Mouse (Mus musculus): Measurements from ENCODE around the gene Smim6.

The Smim6 gene

DNA sequence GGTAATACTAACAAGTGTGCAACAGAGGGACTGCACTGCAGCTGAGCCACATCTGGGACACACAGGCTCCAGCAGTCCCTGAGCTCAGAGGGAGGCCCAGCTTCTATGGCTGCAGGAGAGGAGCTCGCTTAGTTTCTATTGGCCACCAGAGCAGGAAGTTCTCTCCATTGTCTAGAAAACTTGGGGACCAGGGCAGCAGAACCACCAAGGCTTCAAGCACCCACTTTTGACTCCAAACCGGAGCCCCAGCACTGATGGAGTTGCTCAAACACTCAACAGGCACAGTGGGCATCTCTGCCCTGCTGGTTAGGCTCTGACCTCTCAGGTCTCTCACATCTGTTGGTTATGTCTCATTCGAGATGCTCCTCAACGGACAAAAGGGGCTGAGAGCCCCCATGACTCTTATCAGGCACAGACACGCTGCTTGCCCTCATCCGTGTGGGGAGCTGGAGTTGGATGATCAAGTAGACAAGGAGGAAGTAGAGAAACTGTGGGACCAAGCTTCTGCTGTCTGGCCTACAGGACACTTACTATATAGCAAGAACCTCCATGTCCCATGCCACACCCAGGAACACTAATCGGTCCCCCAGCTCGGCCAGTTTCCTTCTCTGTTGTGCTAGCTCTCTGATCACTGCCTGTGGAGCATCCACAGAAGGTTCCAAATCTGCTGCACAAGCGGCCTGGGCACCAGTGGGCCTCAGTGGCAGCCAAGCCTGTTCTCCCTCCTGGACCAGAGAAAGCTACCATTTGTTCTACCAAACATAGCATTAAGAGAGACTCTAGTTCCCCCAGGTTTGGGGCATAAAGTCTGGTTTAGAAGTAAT, 10.3 kb upstream of the Smim6 start:
- no peak for DNase-seq

DNA sequence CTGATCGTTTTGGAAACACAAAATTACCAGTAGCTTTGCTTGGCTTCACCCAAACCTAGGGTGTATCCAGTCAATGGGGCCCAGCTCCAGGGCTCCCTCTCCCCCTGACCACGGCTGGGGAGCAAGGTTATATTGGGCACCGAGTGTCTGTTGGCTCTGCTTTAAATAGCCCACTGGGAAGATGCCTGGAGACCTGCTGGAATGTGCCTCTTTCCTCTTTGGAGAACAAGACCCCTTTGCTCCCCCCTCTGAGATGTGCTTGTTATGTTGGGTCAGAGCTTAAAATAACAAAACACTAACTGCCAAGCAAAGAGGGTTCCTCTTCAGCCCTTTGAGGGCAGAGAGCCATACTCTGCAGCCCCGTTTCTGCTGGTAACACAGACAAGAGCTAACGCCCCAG, 9.6 kb upstream of the Smim6 start:
- DNase-seq = no peak

DNA sequence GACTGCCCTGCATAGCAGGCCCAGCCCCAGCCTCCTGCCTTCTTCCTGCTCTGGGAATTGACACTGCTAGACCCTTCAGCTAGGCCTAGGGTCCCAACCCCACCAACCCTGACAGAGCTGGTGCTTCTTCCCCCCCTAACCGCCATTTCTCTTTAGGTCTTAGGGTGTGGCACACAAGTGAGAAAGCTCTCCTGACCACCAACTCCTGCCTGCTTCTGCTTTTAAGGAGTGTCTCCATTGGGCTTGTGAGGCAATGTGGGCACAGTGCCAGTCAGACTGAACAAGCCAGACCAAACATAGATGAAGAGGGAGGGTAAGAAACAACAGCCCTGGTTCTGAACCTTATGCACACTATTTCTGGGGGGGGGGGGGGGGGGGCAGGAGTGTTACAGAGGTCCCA, 9.0 kb upstream of the Smim6 start:
- DNase-seq = no peak

GRCm38 (mm10) chr11:115903384-115904230, 8.2 kb upstream of the Smim6 start:
- no peak for DNase-seq

- no peak for DNase-seq
These were observed 7.4 kb upstream of the Smim6 start for GRCm38 (mm10) chr11:115904231-115904955.

DNA sequence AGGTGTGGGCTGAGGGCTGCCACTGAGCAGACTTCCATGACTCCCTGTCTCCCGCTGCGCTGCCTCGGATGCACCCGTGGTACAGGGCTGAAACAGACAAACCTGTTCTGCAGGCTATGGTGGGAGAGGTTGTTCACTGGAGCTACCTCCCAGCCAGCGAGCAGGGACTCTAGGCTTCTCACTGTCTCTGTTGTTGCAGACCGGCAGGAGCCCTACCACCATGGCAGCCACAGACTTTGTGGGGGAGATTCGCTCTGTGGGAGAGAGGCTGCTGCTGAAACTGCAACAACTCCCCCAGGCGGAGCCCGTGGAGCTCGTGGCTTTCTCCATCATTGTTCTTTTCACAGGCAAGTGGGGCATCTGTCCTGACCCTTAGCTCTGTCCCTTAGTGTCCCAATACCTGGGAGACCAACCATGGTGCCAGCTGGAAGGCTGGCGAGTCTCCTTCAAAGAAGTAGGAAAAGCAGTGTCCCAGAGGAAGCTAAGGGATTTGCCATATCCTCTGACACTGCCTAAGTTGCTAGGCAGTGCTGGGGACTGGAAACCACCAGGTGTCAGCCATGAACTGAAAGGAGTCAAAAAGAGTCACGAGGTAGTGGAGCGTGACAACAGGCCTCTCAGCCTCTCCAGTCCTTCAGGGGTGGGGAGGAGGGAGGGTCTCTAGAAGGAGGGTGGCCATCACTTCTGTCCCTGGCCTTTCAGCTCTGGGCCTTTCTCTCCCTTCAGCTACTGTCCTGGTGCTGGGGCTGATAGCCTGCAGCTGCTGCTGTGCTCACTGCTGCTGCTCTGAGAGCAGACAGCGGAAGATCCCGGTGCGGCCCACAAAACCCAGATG, 6.6 kb upstream of the Smim6 start:
- DNase-seq = no peak

- DNase-seq = no peak
These were observed 5.7 kb upstream of the Smim6 start for GRCm38 (mm10) chr11:115906116-115906515.

DNA sequence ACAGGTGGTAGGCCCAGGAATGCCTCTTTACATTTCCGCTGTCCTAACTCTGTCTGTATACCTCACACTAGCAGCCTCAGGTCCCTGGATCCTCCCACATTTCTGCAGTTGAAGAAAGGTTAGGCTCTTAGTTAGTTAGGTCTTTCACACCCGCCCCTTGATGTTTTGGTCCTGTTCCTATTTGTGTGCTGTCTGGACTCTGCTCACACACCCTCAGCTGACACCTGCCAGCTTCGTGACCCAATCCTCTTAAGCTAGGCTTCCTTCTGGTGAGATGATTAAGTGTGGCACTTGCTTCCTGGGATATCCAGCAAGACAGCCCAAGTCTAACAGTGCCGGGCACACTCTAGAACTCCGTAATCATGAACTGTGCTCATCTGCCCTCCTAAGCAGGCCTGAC, 5.3 kb upstream of the Smim6 start:
- no peak for DNase-seq

- DNase-seq = no peak
These were observed 669 bp upstream of the Smim6 start for GRCm38 (mm10) chr11:115911134-115911561.

DNA sequence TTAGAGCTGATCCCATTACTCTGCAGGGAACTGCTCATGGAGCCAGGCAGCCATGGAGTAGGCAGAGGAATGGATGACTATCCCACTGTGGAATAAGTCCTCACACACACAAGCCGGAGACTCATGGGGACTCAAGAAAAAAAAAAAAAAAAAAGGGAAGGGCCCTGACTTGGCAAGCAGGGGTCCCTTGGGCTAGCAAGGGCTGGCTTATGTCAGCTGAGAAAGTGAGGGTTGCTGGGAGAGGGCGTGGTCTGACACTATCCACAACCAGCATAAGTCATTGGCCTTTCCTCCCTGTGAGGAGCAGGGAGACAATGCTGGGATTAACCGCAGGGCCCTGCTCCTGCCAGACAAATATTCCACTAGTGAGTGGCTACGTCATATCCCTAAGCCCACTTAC, 4.8 kb downstream of the Smim6 start:
- no peak for DNase-seq

DNA sequence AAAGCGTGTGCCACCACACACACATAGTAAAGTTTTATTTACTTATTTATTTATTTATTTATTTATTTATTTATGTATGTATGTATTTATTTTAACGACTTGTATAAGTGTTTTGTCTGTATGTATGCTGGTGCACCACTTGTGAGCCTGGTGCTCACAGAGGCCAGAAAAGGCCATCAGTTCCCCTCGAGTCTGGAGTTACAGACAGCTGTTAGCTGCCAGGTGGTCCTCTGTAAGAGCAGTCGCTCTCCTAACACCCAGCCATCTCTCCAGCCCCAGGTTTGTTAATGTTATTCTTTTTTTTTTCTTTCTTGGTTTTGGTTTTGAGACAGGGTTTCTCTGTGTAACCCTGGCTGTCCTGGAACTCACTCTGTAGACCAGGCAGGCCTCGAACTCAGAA, 6.8 kb downstream of the Smim6 start:
- DNase-seq = no peak

GRCm38 (mm10) chr11:115919073-115919472, 7.3 kb downstream of the Smim6 start:
- no peak for DNase-seq

DNA sequence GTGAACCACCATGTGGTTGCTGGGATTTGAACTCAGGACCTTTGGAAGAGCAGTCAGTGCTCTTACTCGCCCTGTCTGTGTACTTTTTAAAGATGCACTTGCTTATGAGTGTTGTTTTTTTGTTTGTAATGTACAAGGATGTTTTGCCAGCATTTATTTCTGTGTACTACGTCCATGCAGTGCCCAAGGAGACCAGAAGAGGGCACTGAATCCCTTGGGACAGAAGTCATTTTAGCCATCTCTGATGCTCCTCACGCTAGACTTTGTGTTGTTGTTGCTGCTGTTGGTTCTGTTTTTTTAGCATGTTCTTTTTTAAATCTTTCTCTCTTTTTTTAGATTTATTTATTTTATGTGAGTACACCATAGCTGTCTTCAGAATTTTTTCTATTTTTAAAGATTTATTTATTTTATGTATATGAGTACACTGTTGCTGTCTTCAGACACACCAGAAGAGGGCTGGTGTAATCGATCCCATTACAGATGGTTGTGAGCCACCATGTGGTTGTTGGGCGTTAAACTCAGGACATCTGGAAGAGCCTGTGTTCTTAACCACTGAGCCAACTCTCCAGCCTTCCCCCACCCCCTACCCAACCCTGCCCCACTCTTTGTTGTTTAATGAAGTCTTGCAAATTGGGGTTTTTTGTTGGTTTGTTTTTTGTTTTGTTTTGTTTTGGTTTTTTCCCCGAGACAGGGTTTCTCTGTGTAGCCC, 8.4 kb downstream of the Smim6 start:
- peak; percentile 56 for DNase-seq

DNA sequence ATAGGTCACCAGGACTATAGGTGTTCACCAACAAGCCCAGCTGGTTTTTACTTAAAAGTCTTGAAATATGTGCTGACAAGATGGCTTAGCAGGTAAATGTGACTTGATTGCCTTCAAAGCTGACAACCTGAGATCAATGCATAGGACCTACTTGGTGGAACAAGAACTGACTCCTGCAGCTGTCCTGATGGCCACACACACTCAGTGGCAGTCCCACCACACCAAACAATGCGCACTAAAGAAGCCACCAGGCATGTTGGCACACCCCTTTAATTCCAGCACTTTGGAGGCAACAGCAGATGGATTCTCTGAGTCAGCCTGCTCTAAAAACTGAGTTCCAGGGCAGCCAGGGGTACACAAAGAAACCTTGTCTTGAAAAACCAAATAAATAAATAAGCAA, 10.2 kb downstream of the Smim6 start:
- no peak for DNase-seq

DNA sequence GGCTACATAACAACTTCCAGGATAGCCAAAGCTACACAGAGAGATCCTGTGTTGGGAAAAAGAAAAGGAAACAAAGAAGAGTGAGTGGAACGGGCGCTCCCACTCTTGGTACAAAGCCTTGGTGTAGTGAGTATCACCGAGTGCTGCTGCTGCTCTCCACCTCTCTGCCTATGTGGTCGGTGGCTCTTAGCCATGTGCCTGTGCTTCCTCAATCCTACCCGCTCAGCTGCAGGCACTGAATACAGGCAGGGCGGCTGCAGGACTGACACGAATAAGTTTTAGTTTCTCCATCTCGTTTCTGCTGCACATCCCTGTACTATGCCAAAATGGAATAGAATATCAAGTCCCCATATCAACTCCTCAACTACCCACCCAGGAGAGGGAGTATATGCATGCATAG, 17.2 kb downstream of the Smim6 start:
- no peak for DNase-seq

DNA sequence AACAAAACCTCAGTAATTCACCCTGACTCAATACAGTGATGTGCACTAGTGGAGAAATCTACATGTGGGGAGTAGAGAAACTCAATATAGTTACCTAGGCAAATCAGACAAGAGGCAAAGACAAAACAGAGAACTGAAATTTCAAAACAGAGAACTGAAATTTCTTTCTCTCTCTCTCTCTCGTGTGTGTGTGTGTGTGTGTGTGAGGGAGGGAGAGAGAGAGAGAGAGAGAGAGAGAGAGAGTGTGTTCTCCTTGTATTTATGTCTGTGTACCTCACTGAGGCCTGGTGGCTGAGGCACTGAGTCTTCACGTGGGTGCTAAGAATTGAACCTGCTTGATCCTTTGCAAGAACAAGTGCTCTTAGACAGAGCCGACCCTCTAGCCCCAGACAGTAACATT, 18.0 kb downstream of the Smim6 start:
- DNase-seq = no peak

DNA sequence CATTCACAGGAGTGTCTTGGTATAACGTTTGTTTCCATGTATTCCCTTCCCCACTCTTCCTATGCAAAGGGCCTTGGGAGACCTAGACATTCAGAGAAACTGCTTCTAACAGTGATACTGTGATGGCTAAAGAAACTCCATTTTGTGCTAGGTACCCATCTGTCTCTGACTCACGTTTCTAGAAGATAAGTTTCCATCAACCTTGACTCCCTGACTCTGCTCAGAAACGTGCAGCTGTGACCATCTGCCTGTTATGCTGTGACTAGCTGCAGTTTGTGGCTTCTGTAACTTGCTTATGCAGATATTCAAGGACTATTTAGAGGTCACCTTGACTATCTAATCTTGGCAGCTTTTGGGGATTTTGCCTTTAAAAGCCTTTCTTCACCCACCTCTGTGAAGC, 19.4 kb downstream of the Smim6 start:
- no peak for DNase-seq

- DNase-seq = peak; percentile 97
These were observed 21.4 kb downstream of the Smim6 start, which contains the start of the genes Sap30bp and Recql5 for GRCm38 (mm10) chr11:115933108-115933746. Gene Sap30bp (plus strand): TSS chr11:115933282. Gene Recql5 (minus strand): TSS chr11:115933477.

DNA sequence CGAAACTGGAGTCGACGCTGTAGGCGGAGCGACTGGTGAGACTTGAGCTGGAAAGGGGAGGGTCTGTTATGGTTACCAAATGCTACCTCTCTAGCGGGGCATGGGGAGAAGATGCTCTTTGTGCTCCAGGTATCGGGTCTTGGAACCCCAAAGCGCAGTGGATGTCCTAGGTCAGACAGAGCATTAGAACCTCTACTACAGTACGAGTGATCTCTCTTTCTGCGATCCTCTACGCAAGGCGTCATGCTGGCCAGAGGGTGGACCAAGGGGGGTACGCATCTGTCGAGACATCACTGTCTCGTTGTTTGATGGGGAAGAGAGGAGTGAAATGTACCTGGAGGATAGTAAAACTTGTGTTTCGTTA, 21.9 kb downstream of the Smim6 start:
- DNase-seq = no peak

GRCm38 (mm10) chr11:115939690-115940329, 28.0 kb downstream of the Smim6 start:
- DNase-seq = peak; percentile 72

- DNase-seq = no peak
These were observed 30.2 kb downstream of the Smim6 start for GRCm38 (mm10) chr11:115941980-115942379.
